Mouse (Mus musculus): ENCODE measurements at regions not wholly inside any gene's neighbourhood (a gene's known extent, or its start where the extent isn't known, plus 50 kb on each side); places are given as distances from the start of the nearest gene placed in this dataset.

DNA sequence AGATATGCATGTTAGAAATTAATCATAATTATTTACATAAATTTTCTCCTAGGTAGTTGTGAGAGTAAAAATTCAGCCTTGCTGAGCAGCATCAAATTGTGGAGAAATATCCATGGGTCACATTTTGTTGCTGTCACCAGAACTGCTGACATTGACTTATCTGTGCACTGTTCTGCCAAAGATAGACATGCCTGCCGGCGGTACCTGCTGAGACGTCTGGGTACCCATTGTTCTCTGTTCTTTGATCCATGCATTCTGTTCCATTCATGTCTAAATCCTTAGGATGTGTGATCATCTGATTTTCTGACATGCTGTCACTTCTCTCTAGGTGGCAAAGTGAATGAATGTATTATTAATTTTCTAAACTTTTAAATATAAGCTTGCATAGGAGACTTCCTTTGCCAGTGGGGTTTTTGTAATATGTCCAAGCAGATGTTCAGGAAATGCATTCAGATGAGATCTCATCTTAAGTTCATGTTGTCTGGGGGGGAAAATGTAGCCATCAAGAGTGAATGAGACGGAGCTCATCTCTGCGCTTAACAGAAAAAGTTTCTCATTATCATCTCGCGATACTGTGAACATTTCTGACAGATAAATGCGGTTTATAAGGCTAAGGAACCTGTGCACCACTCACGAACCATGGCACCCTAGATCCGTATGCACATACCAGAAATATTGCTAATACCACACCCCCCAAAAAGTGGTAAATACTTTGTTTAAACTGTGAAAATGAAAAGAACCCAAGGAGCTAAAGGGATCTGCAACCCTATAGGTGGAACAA, 391.0 kb upstream of the Slitrk5 start:
- TF ChIP-seq CTCF (IDR thresholded peaks at IDR 0.05; ENCODE audit: borderline replicate concordance, insufficient read depth, low read length) = no peak
- no peak for TF ChIP-seq POLR2A (IDR thresholded peaks at IDR 0.05; ENCODE audit: low read depth, low read length)

Measured in embryonic fibroblast, embryonic 13.5 days (primary cell).